Mouse (Mus musculus) thymus, postnatal 4 days (tissue): ENCODE data around the gene Gm12355.

Experiments used
- DNase-seq: peaks from one replicate; pipeline ENCODE4 v3.0.0; 2021

The Gm12355 gene

DNA sequence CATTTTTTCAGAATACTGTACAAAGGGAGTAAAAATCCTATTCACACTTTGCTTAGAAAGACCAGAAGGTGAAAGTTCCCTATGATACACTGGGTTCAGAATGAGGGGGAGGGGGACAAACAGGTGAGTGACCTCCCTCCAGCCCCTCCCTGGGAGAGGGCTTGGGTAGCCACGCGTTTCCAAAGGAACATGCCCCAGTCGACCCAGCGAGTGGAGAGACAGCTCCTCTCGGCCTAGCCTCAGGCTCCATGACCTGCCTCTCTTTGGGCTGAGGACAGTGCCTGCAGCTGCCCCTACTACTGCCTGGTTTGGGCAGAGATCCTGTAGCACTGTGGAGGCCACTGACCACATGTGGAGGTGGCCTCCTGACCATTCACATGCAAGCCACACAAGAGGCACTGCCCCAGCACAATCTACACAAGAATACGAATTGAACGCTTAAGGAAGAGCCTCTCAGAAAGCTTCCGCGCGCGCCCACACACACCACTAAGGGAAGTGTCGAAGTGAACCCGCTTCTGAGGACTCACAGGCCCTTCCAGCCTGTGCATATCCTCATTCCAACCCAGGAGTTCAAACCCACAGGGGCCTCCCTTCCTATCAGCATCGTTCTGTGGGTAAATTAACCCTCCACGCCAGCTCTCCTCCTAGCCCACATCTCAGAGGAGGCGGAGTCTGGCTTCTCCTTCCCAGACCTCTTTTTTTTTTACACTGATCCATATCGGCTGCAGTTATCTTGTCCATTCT is 44.0 kb downstream of the Gm12355 start:
- no peak for DNase-seq

DNA sequence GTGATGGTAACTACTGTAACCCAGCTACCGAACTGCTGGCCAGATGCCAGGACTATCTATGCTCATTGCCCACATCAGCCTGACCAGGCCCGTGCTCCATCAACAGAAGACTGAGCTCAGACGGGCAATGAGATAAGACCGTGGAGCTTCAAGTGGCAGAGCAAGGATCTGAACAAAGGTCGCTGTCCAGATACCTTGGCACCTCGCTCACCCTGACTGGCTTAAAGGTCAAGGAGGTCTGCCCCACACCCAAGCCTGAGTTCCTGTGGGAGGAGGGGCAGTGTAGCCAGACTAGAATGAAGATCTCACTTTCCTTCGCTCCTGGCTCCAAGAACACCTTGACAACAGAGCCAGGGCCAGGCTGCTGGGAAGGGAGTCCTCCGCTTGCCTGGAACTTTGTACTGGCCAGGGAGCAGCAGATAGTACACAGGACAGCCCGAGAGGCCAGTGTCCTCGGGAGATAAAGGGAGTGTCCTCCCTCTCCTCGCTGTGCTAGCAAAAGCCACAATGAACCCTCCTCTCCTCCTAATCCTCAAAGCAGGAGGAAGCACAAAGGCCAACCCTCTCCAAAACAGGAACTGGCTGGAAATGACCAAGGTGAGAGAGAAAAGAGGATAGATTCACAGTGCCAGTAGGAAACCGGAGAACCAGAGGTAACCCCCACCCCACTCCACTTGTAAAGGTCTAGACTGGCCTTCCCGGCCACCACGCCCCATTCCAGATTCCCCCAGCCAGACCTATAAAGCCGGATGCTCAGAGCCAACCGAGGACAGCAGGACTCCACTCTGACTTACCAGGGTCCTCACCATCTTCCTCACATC is 45.0 kb downstream of the Gm12355 start:
- no peak for DNase-seq

DNA sequence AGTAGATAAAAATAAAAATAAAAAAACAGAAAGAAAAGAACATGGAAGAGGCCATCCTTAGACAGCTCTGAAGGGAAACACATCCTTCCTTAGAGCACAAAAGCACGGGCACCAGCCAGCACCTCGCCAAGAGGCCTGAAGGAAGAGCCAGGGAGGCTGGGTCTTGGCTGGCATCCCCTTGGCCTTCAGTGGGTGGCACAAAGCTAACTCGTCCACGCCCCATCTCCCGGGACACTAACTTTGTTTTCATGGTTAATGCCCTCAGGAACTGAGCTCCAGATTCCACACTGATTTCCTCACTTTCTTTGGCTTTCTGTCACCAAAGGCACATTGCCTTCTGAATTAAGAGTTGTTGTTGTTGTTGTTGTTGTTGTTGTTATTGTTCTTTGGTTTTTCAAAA is 47.7 kb downstream of the Gm12355 start:
- no peak for DNase-seq
